Mouse (Mus musculus) embryo, embryonic 10 days (tissue): Measurements from ENCODE around the gene Tspan13.

Experiments used
- DNase-seq: peaks from one replicate; pipeline ENCODE4 v3.0.0-alpha.2; 2015; ENCODE audit warnings: low spot score

Gene Tspan13

GRCm38 (mm10) chr12:35977633-35978246 lies 64.6 kb downstream of the Tspan13 start:
- no peak for DNase-seq

- DNase-seq: no peak
Observed at GRCm38 (mm10) chr12:35975898-35976297, 66.4 kb downstream of the Tspan13 start.

GRCm38 (mm10) chr12:35966768-35967141 lies 75.5 kb downstream of the Tspan13 start:
- DNase-seq: no peak

- DNase-seq: no peak
Observed at GRCm38 (mm10) chr12:35966098-35966767, 76.1 kb downstream of the Tspan13 start.
